Mouse (Mus musculus) T-helper 1 cell (primary cell): ENCODE measurements around the gene Hnf4a.

ENCODE experiments used
- in situ Hi-C: fragments of 300-600 bp; cut with MboI, MseI; formaldehyde crosslinking; loops from one replicate; pipeline ENCODE4 v1.15.1; 2025; ENCODE audit warnings: high pct_unique_total_duplicates

Gene Hnf4a

DNA sequence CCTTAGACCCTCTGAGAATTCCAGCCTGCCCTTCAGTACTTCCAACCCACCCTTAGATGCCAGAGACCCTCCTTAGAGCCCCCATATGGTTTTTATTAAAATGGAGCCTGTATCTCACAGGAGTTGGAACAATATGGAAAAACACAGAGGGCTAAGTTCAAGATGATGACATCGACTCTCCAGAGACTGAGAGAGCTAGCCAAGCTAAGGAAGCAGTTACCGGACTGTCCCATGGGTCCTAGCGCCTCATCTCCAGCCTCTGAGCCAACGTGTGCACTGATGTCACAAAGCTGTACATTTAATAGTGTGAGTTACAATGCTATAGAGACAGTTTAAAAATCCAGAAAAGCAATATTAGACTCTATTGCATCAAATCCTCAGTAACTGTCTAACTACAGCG is 84.4 kb downstream of the Hnf4a start:
- in situ Hi-C loops: loop anchor here (10.0 kb wide), 1 partner anchor 116 kb away; the partner anchor contains the start of gene Fitm2

DNA sequence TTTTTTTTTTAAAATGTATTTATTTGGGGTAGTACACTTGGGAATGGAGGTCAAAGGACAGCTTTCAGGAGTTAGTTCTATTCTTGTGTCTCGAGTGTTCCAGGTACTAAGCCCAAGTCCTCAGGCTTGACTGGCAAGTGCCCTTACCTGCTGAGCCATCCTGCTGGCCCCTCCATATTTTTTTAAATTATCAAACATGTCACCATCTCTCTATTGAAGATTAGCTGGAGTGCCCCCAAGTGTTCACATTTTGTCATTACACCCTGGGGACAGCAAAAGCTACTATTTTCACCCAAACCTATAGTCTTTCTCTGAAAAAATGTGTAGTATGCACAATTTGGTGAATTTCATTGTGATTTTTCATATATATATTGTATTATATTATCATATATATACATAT is 85.5 kb downstream of the Hnf4a start:
- in situ Hi-C loops: loop anchor here (10.0 kb wide), 1 partner anchor 117 kb away; the partner anchor contains the start of gene Fitm2

DNA sequence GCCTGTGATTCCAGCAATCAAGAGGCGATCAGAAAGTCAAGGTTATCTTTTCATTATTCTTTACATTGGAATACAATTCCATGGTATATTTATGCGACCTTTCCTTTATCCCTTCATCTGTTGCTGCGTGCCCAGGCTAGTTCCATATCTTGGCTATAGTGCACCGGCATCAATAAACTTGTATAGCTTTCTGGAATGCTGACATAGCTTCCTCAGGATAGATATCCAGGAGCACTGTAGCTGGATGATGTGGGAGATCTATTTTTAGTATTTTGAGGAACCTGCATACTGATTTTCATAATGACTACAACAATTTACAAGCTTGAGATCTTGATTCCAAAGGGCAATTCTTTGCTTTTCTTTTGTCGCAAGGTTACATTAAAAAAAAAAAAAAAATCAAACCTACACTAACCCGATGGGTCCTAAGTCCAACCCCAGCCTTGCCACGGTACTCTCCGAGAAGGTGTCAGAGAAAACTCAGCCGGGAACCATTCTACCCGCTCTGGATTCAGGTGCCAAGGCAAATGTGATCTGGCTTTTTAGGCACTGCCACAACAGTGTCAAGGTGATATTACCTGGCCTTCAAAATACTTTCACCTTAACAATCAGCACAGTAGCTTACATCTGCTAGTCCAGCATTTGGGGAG is 87.2 kb downstream of the Hnf4a start:
- in situ Hi-C loops: loop anchor here (10.0 kb wide), 1 partner anchor 119 kb away; the partner anchor contains the start of gene Fitm2

DNA sequence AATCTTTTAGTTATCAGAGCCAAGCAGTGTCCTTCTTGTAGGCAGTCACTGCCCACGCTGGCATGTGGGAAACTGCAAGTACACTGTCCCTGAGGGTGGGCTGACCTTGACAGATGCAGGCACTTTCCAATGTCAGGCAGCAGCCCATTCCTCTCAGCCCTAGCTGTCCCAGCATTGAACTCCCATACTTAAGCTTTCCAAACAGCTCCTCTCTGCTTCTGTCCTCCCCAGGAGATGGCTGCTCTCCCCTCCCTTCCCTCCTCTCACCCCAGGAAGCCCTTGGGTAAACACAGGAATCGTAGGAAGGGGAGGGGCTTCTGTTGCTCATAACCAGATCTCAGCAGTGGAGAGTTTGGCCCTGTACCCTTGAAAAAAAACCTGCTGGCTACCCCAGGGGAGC is 88.5 kb downstream of the Hnf4a start:
- in situ Hi-C loops: loop anchor here (5.0 to 10.0 kb wide), 2 partner anchors 120 to 122 kb away; partner anchors contain the start of gene Fitm2

DNA sequence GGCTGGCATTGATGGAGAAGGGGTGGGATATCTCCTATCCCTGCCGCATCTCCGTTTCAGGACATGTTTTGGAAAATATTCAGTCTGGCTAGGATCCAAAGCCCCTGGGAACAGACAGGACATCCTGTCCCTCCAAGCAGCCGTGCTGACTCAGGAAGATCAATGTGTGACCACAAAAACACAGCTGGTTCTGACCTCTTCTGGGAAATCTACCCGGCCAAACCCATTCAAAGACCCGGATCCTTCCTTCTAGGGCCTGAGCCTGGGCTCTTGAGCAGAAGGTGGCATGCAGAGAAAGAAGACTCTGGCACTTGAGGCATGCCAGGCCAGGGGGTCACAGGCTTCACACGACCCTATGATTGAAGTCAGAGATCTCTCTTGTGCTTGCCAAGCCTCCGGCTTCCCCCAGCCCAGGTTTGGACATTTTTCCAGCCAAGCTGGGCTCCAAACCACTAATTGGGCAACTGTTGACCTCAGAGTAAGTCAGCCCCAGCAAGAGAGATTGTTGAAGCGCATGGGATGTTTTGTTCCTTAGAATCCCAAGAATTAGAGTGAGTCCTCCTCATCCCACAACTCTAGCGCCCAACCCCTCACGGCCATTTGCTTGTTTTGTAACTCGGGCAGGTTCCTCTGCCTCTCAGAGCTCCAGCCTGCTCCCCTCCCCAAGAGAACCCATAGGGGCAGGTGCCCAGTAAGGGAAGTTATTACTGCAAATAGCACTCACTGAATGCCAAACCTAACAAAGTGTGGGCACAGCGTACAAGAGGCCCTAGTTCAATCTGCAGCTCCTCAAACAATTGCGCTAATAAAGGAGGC is 89.7 kb downstream of the Hnf4a start:
- in situ Hi-C loops: loop anchor here (5.0 to 10.0 kb wide), 2 partner anchors 121 kb away; partner anchors contain the start of gene Fitm2

GRCm38 (mm10) chr2:163596873-163597155 is 90.2 kb downstream of the Hnf4a start:
- in situ Hi-C loops: loop anchor here (5.0 to 10.0 kb wide), 2 partner anchors 120 to 122 kb away; partner anchors contain the start of gene Fitm2

GRCm38 (mm10) chr2:163597661-163598060 is 91.1 kb downstream of the Hnf4a start:
- in situ Hi-C loops: loop anchor here (5.0 to 10.0 kb wide), 2 partner anchors 120 to 123 kb away; partner anchors contain the start of gene Fitm2

DNA sequence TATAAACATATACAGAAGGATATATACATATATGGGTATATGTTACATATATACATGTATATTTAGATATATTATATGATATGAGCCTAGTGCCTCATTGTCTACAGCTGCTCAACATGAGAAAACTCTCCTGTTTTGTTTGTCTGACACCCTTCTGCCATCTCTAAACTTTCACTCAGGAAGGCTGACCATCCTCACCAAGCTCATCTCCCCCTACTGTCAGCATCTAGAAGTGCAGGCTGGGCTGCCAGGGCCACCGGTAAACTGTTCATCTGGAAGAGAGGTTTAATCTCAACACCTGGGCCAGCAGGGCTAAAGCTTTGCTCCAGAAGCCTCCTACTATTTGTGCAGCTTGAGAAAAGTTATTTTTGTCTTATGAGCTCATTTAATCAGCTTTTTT is 92.6 kb downstream of the Hnf4a start:
- in situ Hi-C loops: loop anchor here (5.0 to 10.0 kb wide), 2 partner anchors 118 to 124 kb away; partner anchors contain the start of gene Fitm2

- in situ Hi-C loops: loop anchor here (10.0 kb wide), 1 partner anchor 1304 kb away; no protein-coding TSS in a partner anchor
Observed at GRCm38 (mm10) chr2:163601066-163601465, 94.5 kb downstream of the Hnf4a start.

DNA sequence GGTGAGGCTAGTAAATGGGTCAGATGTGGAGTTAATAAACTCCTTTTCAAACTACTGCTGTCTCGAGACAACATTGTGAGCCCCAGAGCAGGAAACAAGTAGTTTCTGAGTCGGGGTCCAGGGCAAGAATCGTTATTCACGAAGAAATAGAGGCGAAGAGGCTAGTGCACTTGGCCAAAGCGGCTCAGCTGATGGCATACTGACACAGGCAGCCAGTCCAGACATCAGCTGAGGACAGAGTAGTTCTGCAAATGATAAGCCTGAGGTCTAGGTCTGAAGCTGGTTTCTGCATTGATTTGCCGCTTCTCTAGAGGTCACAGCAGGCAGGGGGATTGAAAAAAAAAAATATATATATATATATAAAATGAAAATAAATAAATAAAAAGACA is 95.1 kb downstream of the Hnf4a start:
- in situ Hi-C loops: loop anchor here (10.0 kb wide), 1 partner anchor 1303 kb away; no protein-coding TSS in a partner anchor

- in situ Hi-C loops: loop anchor here (10.0 kb wide), 1 partner anchor 1302 kb away; no protein-coding TSS in a partner anchor
Observed at GRCm38 (mm10) chr2:163602101-163602971, 95.7 kb downstream of the Hnf4a start, which contains the start of gene Ttpal. Gene Ttpal, plus strand, starts transcription at chr2:163602314.

GRCm38 (mm10) chr2:163606161-163606560 is 99.6 kb downstream of the Hnf4a start:
- in situ Hi-C loops: loop anchor here (10.0 kb wide), 1 partner anchor 1299 kb away; no protein-coding TSS in a partner anchor

GRCm38 (mm10) chr2:163608008-163608407 is 101.4 kb downstream of the Hnf4a start:
- in situ Hi-C loops: loop anchor here (10.0 kb wide), 1 partner anchor 1297 kb away; no protein-coding TSS in a partner anchor

- in situ Hi-C loops: loop anchor here (10.0 kb wide), 1 partner anchor 1295 kb away; no protein-coding TSS in a partner anchor
Observed at GRCm38 (mm10) chr2:163609281-163609975, 102.8 kb downstream of the Hnf4a start.

DNA sequence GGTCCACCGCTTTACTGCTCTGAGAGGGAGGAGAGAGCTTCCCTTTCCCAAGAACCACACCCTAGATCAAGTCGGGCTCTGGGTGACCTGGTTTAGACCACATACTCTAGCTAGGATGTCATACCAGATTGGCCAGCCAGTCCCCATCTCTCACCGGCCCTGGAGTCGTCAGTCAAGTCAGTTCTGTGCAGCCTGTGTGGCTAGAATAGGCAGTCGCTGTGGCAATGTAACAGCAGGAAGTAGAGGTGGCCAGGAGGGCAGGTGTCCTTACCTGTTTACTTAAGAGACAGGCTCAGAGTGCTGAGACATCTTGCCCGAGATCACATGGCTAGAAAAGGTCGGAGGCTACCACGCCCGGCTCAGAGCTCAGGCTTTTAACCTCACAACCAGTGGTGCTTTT is 104.6 kb downstream of the Hnf4a start:
- in situ Hi-C loops: no loop called here

- in situ Hi-C loops: no loop called here
Observed at GRCm38 (mm10) chr2:163613206-163613605, 106.6 kb downstream of the Hnf4a start.

GRCm38 (mm10) chr2:163613990-163614389 is 107.4 kb downstream of the Hnf4a start:
- in situ Hi-C loops: no loop called here

- in situ Hi-C loops: no loop called here
Observed at GRCm38 (mm10) chr2:163615401-163615800, 108.8 kb downstream of the Hnf4a start.

GRCm38 (mm10) chr2:163615906-163616651 is 109.5 kb downstream of the Hnf4a start:
- in situ Hi-C loops: no loop called here
